ENCODE assay signal across 9 mouse cellular contexts in the genomic region with DNA sequence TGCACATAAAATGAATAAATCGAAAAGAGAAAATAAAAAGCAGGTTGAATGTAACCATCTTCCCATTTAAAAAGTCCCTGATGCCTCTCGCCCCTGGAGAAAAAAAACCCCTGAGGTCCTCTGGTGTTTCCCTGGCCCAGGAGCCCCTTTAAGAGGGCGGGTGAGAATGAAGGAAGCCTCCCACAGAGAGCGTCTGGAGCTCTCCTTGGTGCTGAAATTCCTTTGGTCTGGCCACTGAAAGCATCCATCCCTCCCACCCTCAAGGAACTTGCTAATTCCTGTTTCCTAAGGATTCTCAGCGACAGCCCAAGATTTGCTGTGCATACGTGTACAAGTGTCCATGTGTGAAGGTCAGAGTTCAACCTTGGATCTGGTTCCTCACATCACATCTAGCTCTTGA. TPM values are rescaled to one million over a fixed set of nuclear protein-coding genes. Genes with fewer than 3 reads are reported as not detected.
DNase-seq lines count a peak whose midpoint lies in the region; ATAC-seq and TF ChIP-seq lines count a peak whose summit lies in the region.
"Had no signal": no experiment of that assay in that cellular context is flagged by ENCODE, and none has a peak within 500 bp of the region (broad histone marks: within the 10 kb centered on the region; RNA-seq: fewer than 3 reads in every experiment).

No protein-coding gene starts in this region.

- H3K4me1 ChIP-seq in hindbrain, embryonic 11.5 days (replicated peaks; ENCODE audit: control insufficient read depth, insufficient read depth, low read length), result peaks cover 7% of the 10 kb centered on the region; the same call in 1 of the 2 replicates
- H3K4me1 ChIP-seq in hindbrain, embryonic 12.5 days, result peaks cover 8% of the 10 kb centered on the region
- peaks cover 10% of the 10 kb centered on the region; the same call in 1 of the 2 replicates for H3K4me1 ChIP-seq in lung, postnatal 0 days (ENCODE audit: insufficient read depth, low read depth, low read length)
- H3K4me1 ChIP-seq in intestine, postnatal 0 days (replicated peaks; ENCODE audit: control insufficient read depth, insufficient read depth, low read length), result no peaks in the 10 kb centered on the region

- TF ChIP-seq CTCF in lung, postnatal 0 days (IDR thresholded peaks at IDR 0.05), result no peak
- TF ChIP-seq CTCF in intestine, postnatal 0 days (IDR thresholded peaks at IDR 0.05; ENCODE audit: low read depth), result no peak

- no peaks in the 10 kb centered on the region for H3K36me3 ChIP-seq in hindbrain, embryonic 11.5 days (ENCODE audit: control insufficient read depth, insufficient read depth, low read length)
- H3K36me3 ChIP-seq in hindbrain, embryonic 12.5 days, result no peaks in the 10 kb centered on the region
- no peaks in the 10 kb centered on the region for H3K36me3 ChIP-seq in lung, postnatal 0 days (ENCODE audit: insufficient read depth, low read length)
- H3K36me3 ChIP-seq in intestine, postnatal 0 days (ENCODE audit: control insufficient read depth, insufficient read depth), result no peaks in the 10 kb centered on the region
- H3K36me3 ChIP-seq: limb, embryonic 15.5 days had no signal

- H3K4me2 ChIP-seq in hindbrain, embryonic 11.5 days (replicated peaks; ENCODE audit: low read depth, low read length), result no peak overlapping the region
- no peak overlapping the region for H3K4me2 ChIP-seq in hindbrain, embryonic 12.5 days (replicated peaks)
- no peak overlapping the region for H3K4me2 ChIP-seq in lung, postnatal 0 days (replicated peaks; ENCODE audit: low read depth, low read length)
- H3K4me2 ChIP-seq in intestine, postnatal 0 days (replicated peaks; ENCODE audit: low read depth), result no peak overlapping the region
- H3K4me2 ChIP-seq: limb, embryonic 15.5 days had no signal

- H3K9me3 ChIP-seq in hindbrain, embryonic 11.5 days (ENCODE audit: control insufficient read depth, low read length), result no peaks in the 10 kb centered on the region
- no peaks in the 10 kb centered on the region for H3K9me3 ChIP-seq in hindbrain, embryonic 12.5 days (replicated peaks)
- no peaks in the 10 kb centered on the region for H3K9me3 ChIP-seq in lung, postnatal 0 days (ENCODE audit: low read length)
- no peaks in the 10 kb centered on the region for H3K9me3 ChIP-seq in intestine, postnatal 0 days (ENCODE audit: control insufficient read depth)
- H3K9me3 ChIP-seq: limb, embryonic 15.5 days had no signal

- H3K4me3 ChIP-seq in hindbrain, embryonic 11.5 days (ENCODE audit: low read depth, low read length), result no peak overlapping the region
- H3K4me3 ChIP-seq in hindbrain, embryonic 12.5 days, result no peak overlapping the region
- no peak overlapping the region for H3K4me3 ChIP-seq in lung, postnatal 0 days (ENCODE audit: low read depth, low read length)
- no peak overlapping the region for H3K4me3 ChIP-seq in intestine, postnatal 0 days (ENCODE audit: low read depth, low read length)
- H3K4me3 ChIP-seq: limb, embryonic 15.5 days had no signal

- H3K27me3 ChIP-seq in hindbrain, embryonic 11.5 days (ENCODE audit: control insufficient read depth, insufficient read depth, low read length), result no peaks in the 10 kb centered on the region
- H3K27me3 ChIP-seq in hindbrain, embryonic 12.5 days, result no peaks in the 10 kb centered on the region; the same call in 1 of the 2 replicates
- H3K27me3 ChIP-seq in lung, postnatal 0 days (replicated peaks; ENCODE audit: insufficient read depth, low read length), result no peaks in the 10 kb centered on the region
- H3K27me3 ChIP-seq in intestine, postnatal 0 days (replicated peaks; ENCODE audit: control insufficient read depth, insufficient read depth, low read length), result no peaks in the 10 kb centered on the region
- H3K27me3 ChIP-seq: limb, embryonic 15.5 days had no signal

- 15% methylated on average over 6 of the region's 6 CpGs for WGBS in hindbrain, embryonic 11.5 days
- 10% methylated on average over 6 of the region's 6 CpGs for WGBS in hindbrain, embryonic 12.5 days
- WGBS in lung, postnatal 0 days, result 7% methylated on average over 6 of the region's 6 CpGs
- WGBS in intestine, postnatal 0 days, result 7% methylated on average over 6 of the region's 6 CpGs

- no peak for TF ChIP-seq EP300 in lung, postnatal 0 days (IDR thresholded peaks at IDR 0.05)

- no peak for ATAC-seq in hindbrain, embryonic 11.5 days (ENCODE audit: low FRiP score)
- no peak for ATAC-seq in hindbrain, embryonic 12.5 days (ENCODE audit: low FRiP score)
- no peak for ATAC-seq in lung, postnatal 0 days
- no peak for ATAC-seq in activated CD4-positive, CD25-positive, alpha-beta regulatory T cell, adult 4 months
- no peak for ATAC-seq in intestine, postnatal 0 days

- H3K9ac ChIP-seq in hindbrain, embryonic 11.5 days (ENCODE audit: low read depth, low read length), result no peak overlapping the region
- H3K9ac ChIP-seq in hindbrain, embryonic 12.5 days, result no peak overlapping the region
- no peak overlapping the region for H3K9ac ChIP-seq in lung, postnatal 0 days (replicated peaks; ENCODE audit: low read depth)
- no peak overlapping the region for H3K9ac ChIP-seq in intestine, postnatal 0 days (ENCODE audit: low read depth, low read length)
- H3K9ac ChIP-seq: limb, embryonic 15.5 days had no signal

- DNase-seq in hindbrain, embryonic 11.5 days (ENCODE audit: low spot score), result peak; percentile 78
- peak; percentile 83 for DNase-seq in R1 (ENCODE audit: low read depth, low spot score)
- DNase-seq in heart, postnatal 14 days, result peak; percentile 75 to 83
- DNase-seq in lung, postnatal 0 days (ENCODE audit: low spot score), result peak; percentile 88
- peak; percentile 49 for DNase-seq in thymus, postnatal 25 days

- intact Hi-C loops in heart, postnatal 14 days (cut with DNase I), result loop anchor here (1.0 to 2.0 kb wide), 2 partner anchors 26 to 128 kb away; no protein-coding TSS in a partner anchor

- H3K27ac ChIP-seq in hindbrain, embryonic 11.5 days (ENCODE audit: low read depth, low read length), result no peak overlapping the region
- no peak overlapping the region for H3K27ac ChIP-seq in hindbrain, embryonic 12.5 days
- H3K27ac ChIP-seq in lung, postnatal 0 days (ENCODE audit: low read length), result no peak overlapping the region
- H3K27ac ChIP-seq in intestine, postnatal 0 days (ENCODE audit: low read depth, low read length), result no peak overlapping the region
- H3K27ac ChIP-seq: limb, embryonic 15.5 days had no signal

RNA-seq across cellular contexts. Expression of gene Dot1l, which starts 6.4 kb away (rescaled TPM):
- 18.3 and 25.1 TPM in 2 replicates for polyA plus RNA-seq in hindbrain, embryonic 11.5 days (2014; fragmentation: Nextera tagmentation; extraction: Ambion mirVana)
- polyA plus RNA-seq in hindbrain, embryonic 12.5 days (2016; fragmentation: Nextera tagmentation; extraction: Ambion mirVana), result 25.9 and 27.4 TPM in 2 replicates
- 10 to 100 TPM; 55.1 to 56.3 TPM for total RNA-seq in heart, postnatal 14 days (2021)
- 7.4 and 9.6 TPM in 2 replicates for polyA plus RNA-seq in lung, postnatal 0 days (2015; fragmentation: Nextera tagmentation; extraction: Ambion mirVana)
- 10 to 100 TPM; 13.6 to 18.0 TPM for polyA plus RNA-seq in activated CD4-positive, CD25-positive, alpha-beta regulatory T cell, adult 4 months (2017; shearing (Covaris generic))
- polyA plus RNA-seq in intestine, postnatal 0 days (2015; fragmentation: Nextera tagmentation; extraction: Ambion mirVana), result 6.2 and 7.6 TPM in 2 replicates

RNA-seq across cellular contexts. Expression of gene Ap3d1, which starts 6.5 kb away (rescaled TPM):
- polyA plus RNA-seq in hindbrain, embryonic 11.5 days (2014; fragmentation: Nextera tagmentation; extraction: Ambion mirVana), result 68.5 and 85.1 TPM in 2 replicates
- 101 TPM in 2 replicates for polyA plus RNA-seq in hindbrain, embryonic 12.5 days (2016; fragmentation: Nextera tagmentation; extraction: Ambion mirVana)
- 10 to 100 TPM; 44.6 to 47.8 TPM for total RNA-seq in heart, postnatal 14 days (2021)
- 49.3 and 58.2 TPM in 2 replicates for polyA plus RNA-seq in lung, postnatal 0 days (2015; fragmentation: Nextera tagmentation; extraction: Ambion mirVana)
- polyA plus RNA-seq in activated CD4-positive, CD25-positive, alpha-beta regulatory T cell, adult 4 months (2017; shearing (Covaris generic)), result 10 to 100 TPM; 22.7 to 24.0 TPM
- 41.3 and 49.5 TPM in 2 replicates for polyA plus RNA-seq in intestine, postnatal 0 days (2015; fragmentation: Nextera tagmentation; extraction: Ambion mirVana)

RNA-seq across cellular contexts. Expression of gene Izumo4, which starts 46.6 kb away (rescaled TPM):
- polyA plus RNA-seq in hindbrain, embryonic 11.5 days (2014; fragmentation: Nextera tagmentation; extraction: Ambion mirVana), result 10.3 and 11.4 TPM in 2 replicates
- 27.1 and 30.5 TPM in 2 replicates for polyA plus RNA-seq in hindbrain, embryonic 12.5 days (2016; fragmentation: Nextera tagmentation; extraction: Ambion mirVana)
- 1 to 10 TPM; 4.5 to 4.9 TPM for total RNA-seq in heart, postnatal 14 days (2021)
- 28.7 and 28.8 TPM in 2 replicates for polyA plus RNA-seq in lung, postnatal 0 days (2015; fragmentation: Nextera tagmentation; extraction: Ambion mirVana)
- 10 to 100 TPM; 80.1 to 96.5 TPM for polyA plus RNA-seq in activated CD4-positive, CD25-positive, alpha-beta regulatory T cell, adult 4 months (2017; shearing (Covaris generic))
- 12.2 and 14.4 TPM in 2 replicates for polyA plus RNA-seq in intestine, postnatal 0 days (2015; fragmentation: Nextera tagmentation; extraction: Ambion mirVana)

RNA-seq across cellular contexts. Expression of gene Mob3a, which starts 46.8 kb away (rescaled TPM):
- polyA plus RNA-seq in hindbrain, embryonic 11.5 days (2014; fragmentation: Nextera tagmentation; extraction: Ambion mirVana), result 54.4 and 55.6 TPM in 2 replicates
- 56.5 and 62.9 TPM in 2 replicates for polyA plus RNA-seq in hindbrain, embryonic 12.5 days (2016; fragmentation: Nextera tagmentation; extraction: Ambion mirVana)
- 10 to 100 TPM in 1 of 2 experiments, 1 to 10 TPM in 1; 7.0 to 11.4 TPM for total RNA-seq in heart, postnatal 14 days (2021)
- polyA plus RNA-seq in lung, postnatal 0 days (2015; fragmentation: Nextera tagmentation; extraction: Ambion mirVana), result 32.6 and 37.0 TPM in 2 replicates
- 100 to 1,000 TPM; 212 to 221 TPM for polyA plus RNA-seq in activated CD4-positive, CD25-positive, alpha-beta regulatory T cell, adult 4 months (2017; shearing (Covaris generic))
- polyA plus RNA-seq in intestine, postnatal 0 days (2015; fragmentation: Nextera tagmentation; extraction: Ambion mirVana), result 14.4 and 15.4 TPM in 2 replicates

RNA-seq across cellular contexts. Expression of gene Sf3a2, which starts 49.4 kb away (rescaled TPM):
- 83.4 and 84.4 TPM in 2 replicates for polyA plus RNA-seq in hindbrain, embryonic 11.5 days (2014; fragmentation: Nextera tagmentation; extraction: Ambion mirVana)
- 65.3 and 71.8 TPM in 2 replicates for polyA plus RNA-seq in hindbrain, embryonic 12.5 days (2016; fragmentation: Nextera tagmentation; extraction: Ambion mirVana)
- 10 to 100 TPM; 27.0 to 31.6 TPM for total RNA-seq in heart, postnatal 14 days (2021)
- 27.0 and 29.4 TPM in 2 replicates for polyA plus RNA-seq in lung, postnatal 0 days (2015; fragmentation: Nextera tagmentation; extraction: Ambion mirVana)
- polyA plus RNA-seq in activated CD4-positive, CD25-positive, alpha-beta regulatory T cell, adult 4 months (2017; shearing (Covaris generic)), result 10 to 100 TPM; 18.9 to 19.9 TPM
- polyA plus RNA-seq in intestine, postnatal 0 days (2015; fragmentation: Nextera tagmentation; extraction: Ambion mirVana), result 35.5 and 39.0 TPM in 2 replicates
